Mouse (Mus musculus) adrenal gland, postnatal 14 days (tissue): ENCODE data around the gene Prkag2. TPM values are rescaled to one million over a fixed set of nuclear protein-coding genes. Genes with fewer than 3 reads are reported as not detected.
"Not testable (repeated sequence)": the region's sequence is repeated elsewhere in the genome, so short reads cannot be mapped to it uniquely, and the experiment has no call there.

Experiments
- DNase-seq: peaks from one replicate; pipeline ENCODE4 v3.0.0; 2021; ENCODE audit warnings: mixed read lengths
- total RNA-seq: library from RNA; stranded (reverse); gene quantifications from 2 replicates; pipeline ENCODE4 v1.2.3, GENCODE M21; 2021

Gene Prkag2
- total RNA-seq, 1 experiment from 2014 or later, result 74.9 TPM

DNA sequence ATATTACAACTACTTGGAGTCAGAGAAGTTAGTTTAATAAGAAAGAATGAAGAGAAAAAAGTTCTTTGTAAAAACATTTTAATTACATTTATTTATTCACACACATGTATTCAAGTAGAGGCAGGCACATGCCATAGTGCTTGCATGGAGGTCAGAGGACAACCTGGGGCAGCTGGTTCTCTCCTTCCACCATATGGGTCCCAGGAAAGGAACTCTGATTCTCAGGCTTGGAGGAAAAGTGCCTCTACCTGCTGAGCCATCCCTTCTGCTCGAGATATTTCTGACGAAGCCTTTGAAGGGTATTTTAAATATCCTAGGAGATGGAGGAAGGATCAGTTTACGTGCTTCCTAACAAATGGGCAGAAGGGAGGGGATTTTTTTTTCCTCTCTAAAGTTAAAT is 277.7 kb downstream of the Prkag2 start:
- no peak for DNase-seq

DNA sequence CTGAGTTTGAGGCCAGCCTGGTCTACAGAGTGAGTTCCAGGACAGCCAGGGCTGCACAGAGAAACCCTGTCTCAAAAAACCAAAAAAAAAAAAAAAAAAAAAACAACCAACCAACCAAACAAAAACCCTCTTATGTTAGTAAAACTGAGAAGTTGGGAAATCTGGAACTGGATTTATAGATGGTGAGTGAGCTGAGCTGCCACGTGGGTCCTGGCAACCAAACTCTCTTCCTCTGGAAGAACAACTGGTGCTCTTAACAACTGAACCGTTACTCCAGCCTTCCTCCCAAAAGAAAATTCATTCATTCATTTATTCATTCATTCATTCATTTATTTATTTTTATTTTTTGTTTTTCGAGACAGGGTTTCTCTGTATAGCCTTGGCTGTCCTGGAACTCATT is 278.2 kb downstream of the Prkag2 start:
- not testable (repeated sequence) for DNase-seq

DNA sequence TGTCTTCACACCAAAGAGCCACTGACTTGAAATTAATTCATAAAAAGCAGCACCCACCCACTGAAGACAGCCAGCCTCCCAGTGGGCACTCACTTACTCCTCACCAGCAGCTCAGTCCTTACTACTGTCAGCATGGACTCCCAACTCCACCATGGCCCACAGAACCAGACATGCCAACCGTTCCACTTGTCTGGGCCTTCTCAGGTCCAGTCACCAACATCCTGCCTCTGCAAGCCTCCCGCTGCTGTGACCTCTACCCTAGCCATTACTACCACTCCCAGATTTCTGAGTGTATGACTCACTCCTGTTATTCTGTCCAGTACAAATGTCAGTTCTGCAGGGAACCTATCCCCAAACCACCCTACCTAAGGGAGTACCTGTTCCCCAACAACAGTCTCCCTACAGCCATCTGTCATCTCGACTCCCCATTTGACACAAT is 279.0 kb downstream of the Prkag2 start:
- DNase-seq, result peak; percentile 41

DNA sequence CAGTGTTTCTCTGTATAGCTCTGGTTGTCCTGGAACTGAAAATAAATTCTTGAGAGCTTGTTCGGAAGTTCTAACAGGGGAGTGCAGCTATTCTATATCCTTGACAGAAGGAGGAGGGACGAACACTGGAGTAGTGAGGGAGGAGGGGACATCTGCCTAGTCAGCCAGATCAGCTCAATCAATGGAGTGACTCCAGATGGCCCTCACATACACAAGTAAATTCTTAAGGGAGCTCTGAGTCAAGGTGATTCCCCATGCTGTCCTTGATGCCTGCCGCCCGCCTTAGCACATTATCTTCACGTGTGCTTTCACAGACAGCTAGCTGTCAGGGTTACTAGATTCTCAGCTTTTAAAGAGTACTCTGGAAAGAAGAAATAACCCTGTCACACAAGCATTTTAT is 279.8 kb downstream of the Prkag2 start:
- DNase-seq, result peak; percentile 19

DNA sequence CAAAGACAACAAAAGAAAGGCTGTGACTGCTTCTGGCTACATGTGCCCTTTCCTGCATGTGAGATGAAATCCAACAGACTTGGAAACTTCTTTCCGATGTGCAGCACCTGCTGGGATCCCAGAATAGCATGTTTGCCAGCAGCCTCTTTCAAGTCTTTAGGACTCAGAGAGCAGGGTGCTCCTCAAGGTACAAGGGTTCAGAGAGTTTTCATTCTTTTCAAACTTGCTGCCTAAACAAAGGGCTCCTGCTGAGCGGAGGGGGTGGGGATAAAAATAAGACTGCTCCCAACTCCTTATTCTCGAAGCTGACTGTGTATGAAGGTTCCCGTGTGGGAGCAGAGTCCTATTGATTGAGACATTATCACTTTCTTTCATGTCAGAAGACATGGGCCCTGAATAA is 283.3 kb downstream of the Prkag2 start:
- no peak for DNase-seq

DNA sequence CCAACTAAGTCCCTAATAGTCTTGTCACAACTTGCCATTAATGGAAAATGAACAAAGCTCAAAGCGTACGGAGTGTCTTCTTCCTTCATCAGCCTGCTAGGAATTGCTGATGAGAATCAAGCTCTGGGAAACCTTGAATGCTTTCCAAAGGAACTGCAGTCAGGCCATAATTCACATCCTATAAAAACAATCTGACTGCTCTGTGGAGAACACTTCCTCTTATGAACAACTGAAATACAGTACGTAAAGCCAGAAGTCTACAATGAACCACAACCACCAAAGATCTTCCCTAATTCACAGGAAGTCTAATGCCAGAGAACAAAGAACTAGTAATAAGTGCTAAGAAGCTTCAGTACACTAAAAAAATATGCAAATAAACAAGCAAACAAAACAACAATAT is 286.5 kb downstream of the Prkag2 start:
- peak; percentile 31 for DNase-seq

DNA sequence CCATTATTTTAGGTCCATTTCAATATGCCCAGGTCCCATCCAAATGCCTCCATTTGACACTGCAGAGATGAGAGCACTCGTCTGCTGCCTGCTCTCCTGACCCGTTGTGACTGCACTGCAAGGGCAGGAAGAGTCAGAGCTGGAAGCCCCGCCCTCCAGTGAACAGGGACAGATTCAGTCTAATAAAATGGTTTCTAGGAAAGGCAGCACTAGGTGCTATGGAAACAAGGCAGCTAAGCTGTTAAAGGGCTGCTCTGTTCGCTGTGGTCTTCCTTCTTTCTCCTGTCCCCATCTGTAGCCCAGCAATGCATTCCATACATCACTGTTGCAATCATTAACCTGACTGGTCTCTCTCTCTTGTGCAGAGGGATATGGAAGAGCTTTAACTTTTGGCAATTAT is 287.4 kb downstream of the Prkag2 start:
- DNase-seq, result peak; percentile 69

Other genes with a start within 250 kb of the Prkag2 start
- gene Galntl5, start 80.8 kb upstream of the Prkag2 start, total RNA-seq, result not detected in 2 replicates
- 38.1 and 41.5 TPM in 2 replicates for gene Galnt11, start 121.3 kb upstream of the Prkag2 start, total RNA-seq
- not detected in 2 replicates for gene E130116L18Rik, start 122.5 kb upstream of the Prkag2 start, total RNA-seq